Mouse (Mus musculus) erythroblast, embryonic 14.5 days (primary cell): Measurements from ENCODE around the gene Zfp978.
"Not testable (repeated sequence)": the region's sequence is repeated elsewhere in the genome, so short reads cannot be mapped to it uniquely, and the experiment has no call there.

Experiments used
- GATA1 ChIP-seq: IDR thresholded peaks from 2 replicates; pipeline ENCODE4 v1.6.1; 2012; ENCODE audit warnings: low read length, inconsistent platforms, mixed read lengths
- TAL1 ChIP-seq: IDR thresholded peaks from 3 replicates; pipeline ENCODE4 v1.6.1; 2012; ENCODE audit warnings: low read length, inconsistent platforms, mixed read lengths

DNA sequence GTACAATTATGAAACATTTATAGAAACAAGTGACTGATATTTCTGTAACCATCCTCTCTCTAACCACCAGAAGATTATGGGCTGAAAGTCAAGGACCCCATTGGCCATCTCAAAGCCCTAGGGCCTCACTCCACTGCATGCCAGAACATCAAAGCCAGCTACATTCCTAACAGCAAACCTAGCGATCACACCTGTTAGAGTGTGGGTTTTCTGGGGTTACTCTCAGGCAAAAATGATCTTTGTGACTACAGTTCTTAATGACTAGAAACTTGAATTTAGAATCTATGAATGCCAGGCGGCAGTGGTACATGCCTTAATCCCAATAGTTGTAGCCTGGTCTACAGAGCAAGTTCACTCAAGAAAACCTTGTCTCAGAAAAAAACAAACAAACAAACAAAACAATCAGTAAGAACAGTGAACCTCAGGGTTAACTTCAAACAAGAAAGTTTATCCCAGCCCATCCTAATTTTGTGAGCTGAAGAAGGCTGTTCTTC is 16.0 kb upstream of the Zfp978 start:
- not testable (repeated sequence) for TF ChIP-seq GATA1, TAL1
